ENCODE assay signal across 32 mouse cellular contexts in the genomic region with DNA sequence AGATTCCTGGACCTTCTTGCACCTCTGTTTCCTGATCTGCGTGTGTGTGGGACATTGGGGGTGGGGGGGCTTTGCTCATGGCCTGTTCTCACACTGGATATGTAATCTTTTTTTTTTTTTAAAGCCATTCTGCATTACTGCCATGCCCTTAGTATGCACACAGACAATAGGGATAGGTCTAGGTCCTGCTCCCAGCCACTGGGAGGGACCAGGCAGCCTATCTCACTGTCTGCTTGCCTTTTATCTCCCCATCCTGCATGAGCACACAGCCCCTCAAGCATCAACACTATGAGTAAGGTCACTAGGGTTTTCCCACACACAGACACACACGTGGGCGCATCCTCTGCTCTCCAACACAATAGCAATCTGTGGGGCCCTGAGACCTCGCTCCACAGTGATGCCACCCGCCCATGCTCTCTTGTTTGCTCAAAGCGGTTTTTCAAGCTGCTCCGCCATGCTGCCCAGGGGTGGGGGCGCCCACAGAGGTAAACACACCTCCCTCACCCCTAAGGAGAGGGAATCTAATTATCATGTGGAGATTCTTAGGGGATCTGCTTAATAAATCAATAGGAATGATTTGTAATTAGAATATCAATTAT. TPM values are rescaled to one million over a fixed set of nuclear protein-coding genes. Genes with fewer than 3 reads are reported as not detected.
A peak's percentile ranks its signal among the peaks of the same experiment; 100 is the strongest.
DNase-seq lines count a peak whose midpoint lies in the region; ATAC-seq lines count a peak whose summit lies in the region.
"Had no signal": no experiment of that assay in that cellular context is flagged by ENCODE, and none has a peak within 500 bp of the region (broad histone marks: within the 10 kb centered on the region; RNA-seq: fewer than 3 reads in every experiment).

No protein-coding gene starts in this region.

- 65% methylated on average over 8 of the region's 8 CpGs for WGBS in forebrain, embryonic 10.5 days
- 39% methylated on average over 8 of the region's 8 CpGs for WGBS in forebrain, embryonic 16.5 days
- 36% methylated on average over 8 of the region's 8 CpGs for WGBS in forebrain, embryonic 15.5 days
- 28% methylated on average over 8 of the region's 8 CpGs for WGBS in hindbrain, embryonic 16.5 days
- WGBS in midbrain, embryonic 16.5 days = 33% methylated on average over 8 of the region's 8 CpGs

- H3K36me3 ChIP-seq in forebrain, embryonic 10.5 days (replicated peaks) = no peaks in the 10 kb centered on the region
- no peaks in the 10 kb centered on the region for H3K36me3 ChIP-seq in forebrain, embryonic 16.5 days (ENCODE audit: control insufficient read depth, insufficient read depth)
- H3K36me3 ChIP-seq in forebrain, embryonic 15.5 days = no peaks in the 10 kb centered on the region
- H3K36me3 ChIP-seq in hindbrain, embryonic 16.5 days (ENCODE audit: control insufficient read depth, insufficient read depth, low read length) = no peaks in the 10 kb centered on the region
- H3K36me3 ChIP-seq in midbrain, embryonic 16.5 days (ENCODE audit: control insufficient read depth, insufficient read depth, low read length) = no peaks in the 10 kb centered on the region
- H3K36me3 ChIP-seq: embryonic facial prominence, embryonic 12.5 days; heart, embryonic 13.5 days; limb, embryonic 10.5 days; stomach, embryonic 15.5 days had no signal

- H3K9ac ChIP-seq in forebrain, embryonic 16.5 days (replicated peaks; ENCODE audit: low read depth, low read length) = no peak overlapping the region
- H3K9ac ChIP-seq in forebrain, embryonic 15.5 days (replicated peaks) = no peak overlapping the region
- H3K9ac ChIP-seq in hindbrain, embryonic 16.5 days (ENCODE audit: low read depth, low read length) = peak overlapping the region; percentile 8; the same call in 1 of the 2 replicates
- peak overlapping the region; percentile 43; the same call in 1 of the 2 replicates for H3K9ac ChIP-seq in midbrain, embryonic 16.5 days (ENCODE audit: low read depth, low read length)
- H3K9ac ChIP-seq: embryonic facial prominence, embryonic 12.5 days; heart, embryonic 13.5 days; liver, postnatal 0 days; stomach, embryonic 15.5 days had no signal

- no peak overlapping the region for H3K4me2 ChIP-seq in forebrain, embryonic 16.5 days (ENCODE audit: low read length)
- no peak overlapping the region for H3K4me2 ChIP-seq in forebrain, embryonic 15.5 days (replicated peaks)
- H3K4me2 ChIP-seq in hindbrain, embryonic 16.5 days (ENCODE audit: low read length) = no peak overlapping the region
- no peak overlapping the region for H3K4me2 ChIP-seq in midbrain, embryonic 16.5 days (ENCODE audit: low read length)
- H3K4me2 ChIP-seq: embryonic facial prominence, embryonic 12.5 days; heart, embryonic 13.5 days; stomach, embryonic 15.5 days had no signal

- H3K9me3 ChIP-seq in forebrain, embryonic 10.5 days = no peaks in the 10 kb centered on the region; the same call in 1 of the 2 replicates
- H3K9me3 ChIP-seq in forebrain, embryonic 16.5 days (ENCODE audit: control insufficient read depth, low read length) = no peaks in the 10 kb centered on the region
- no peaks in the 10 kb centered on the region for H3K9me3 ChIP-seq in forebrain, embryonic 15.5 days
- H3K9me3 ChIP-seq in hindbrain, embryonic 16.5 days (ENCODE audit: control insufficient read depth, low read length) = no peaks in the 10 kb centered on the region
- no peaks in the 10 kb centered on the region for H3K9me3 ChIP-seq in midbrain, embryonic 16.5 days (replicated peaks; ENCODE audit: control insufficient read depth, low read length, poor library complexity, severe bottlenecking)
- H3K9me3 ChIP-seq: embryonic facial prominence, embryonic 12.5 days; G1E; heart, embryonic 13.5 days; limb, embryonic 10.5 days; stomach, embryonic 15.5 days had no signal

- no peak for DNase-seq in forebrain, embryonic 10.5 days (ENCODE audit: extremely low spot score, low spot score)
- DNase-seq in testis, postnatal 10 days (ENCODE audit: low spot score) = no peak
- no peak for DNase-seq in adrenal gland, postnatal 25 days
- no peak for DNase-seq in spleen, postnatal 4 days (ENCODE audit: low spot score in 2 of 2)
- DNase-seq: adrenal gland, postnatal 10 days; cerebellum, adult 9-11 months; gastrocnemius, postnatal 10 days; heart, adult 11 months; liver, postnatal 0 days; lung, postnatal 10 days; thymus, adult 2 months had no signal

- no peak for ATAC-seq in forebrain, embryonic 16.5 days
- ATAC-seq in forebrain, embryonic 15.5 days (replicated peaks) = 0 out of 2 replicates have a peak, but pooled peaks have one; percentile 12
- no peak; the same call in 1 of the 2 replicates for ATAC-seq in hindbrain, embryonic 16.5 days
- peak; percentile 30 for ATAC-seq in midbrain, embryonic 16.5 days
- ATAC-seq: activated CD4-positive, CD25-positive, alpha-beta regulatory T cell, adult 4 months; liver, postnatal 0 days had no signal

- peaks cover 31% of the 10 kb centered on the region for H3K4me1 ChIP-seq in forebrain, embryonic 10.5 days
- H3K4me1 ChIP-seq in forebrain, embryonic 16.5 days (replicated peaks; ENCODE audit: control insufficient read depth, insufficient read depth, low read length) = 0 out of 2 replicates have a peak, but pooled peaks cover 5% of the 10 kb centered on the region
- peaks cover 7% of the 10 kb centered on the region for H3K4me1 ChIP-seq in forebrain, embryonic 15.5 days
- peaks cover 9% of the 10 kb centered on the region for H3K4me1 ChIP-seq in hindbrain, embryonic 16.5 days (ENCODE audit: control insufficient read depth, insufficient read depth, low read depth, low read length)
- peaks cover 9% of the 10 kb centered on the region; the same call in 1 of the 2 replicates for H3K4me1 ChIP-seq in midbrain, embryonic 16.5 days (ENCODE audit: control insufficient read depth, insufficient read depth, low read length)
- H3K4me1 ChIP-seq: heart, embryonic 13.5 days had no signal

- H3K4me3 ChIP-seq in forebrain, embryonic 10.5 days = no peak overlapping the region
- no peak overlapping the region for H3K4me3 ChIP-seq in forebrain, embryonic 16.5 days (replicated peaks; ENCODE audit: low read length)
- H3K4me3 ChIP-seq in forebrain, embryonic 15.5 days = no peak overlapping the region
- no peak overlapping the region for H3K4me3 ChIP-seq in hindbrain, embryonic 16.5 days (ENCODE audit: low read length)
- H3K4me3 ChIP-seq in midbrain, embryonic 16.5 days (ENCODE audit: low read depth, low read length) = no peak overlapping the region
- H3K4me3 ChIP-seq: embryonic facial prominence, embryonic 12.5 days; erythroblast, embryonic 14.5 days; heart, embryonic 13.5 days; limb, embryonic 10.5 days; stomach, embryonic 15.5 days had no signal

- peak overlapping the region; percentile 53; the same call in 1 of the 2 replicates for H3K27ac ChIP-seq in forebrain, embryonic 10.5 days
- no peak overlapping the region for H3K27ac ChIP-seq in forebrain, embryonic 16.5 days (ENCODE audit: low read length)
- no peak overlapping the region for H3K27ac ChIP-seq in forebrain, embryonic 15.5 days (replicated peaks)
- no peak overlapping the region for H3K27ac ChIP-seq in hindbrain, embryonic 16.5 days (ENCODE audit: low read depth, low read length)
- H3K27ac ChIP-seq in midbrain, embryonic 16.5 days (ENCODE audit: low read length) = 0 out of 2 replicates have a peak overlapping the region, but pooled peaks have one; percentile 3
- H3K27ac ChIP-seq: embryonic facial prominence, embryonic 12.5 days; heart, embryonic 13.5 days; limb, embryonic 10.5 days; stomach, embryonic 15.5 days had no signal

- no peaks in the 10 kb centered on the region for H3K27me3 ChIP-seq in forebrain, embryonic 10.5 days (ENCODE audit: poor library complexity, severe bottlenecking)
- no peaks in the 10 kb centered on the region for H3K27me3 ChIP-seq in forebrain, embryonic 16.5 days (replicated peaks; ENCODE audit: control insufficient read depth, insufficient read depth, low read length)
- no peaks in the 10 kb centered on the region for H3K27me3 ChIP-seq in forebrain, embryonic 15.5 days
- no peaks in the 10 kb centered on the region for H3K27me3 ChIP-seq in hindbrain, embryonic 16.5 days (replicated peaks; ENCODE audit: control insufficient read depth, insufficient read depth, low read length)
- no peaks in the 10 kb centered on the region for H3K27me3 ChIP-seq in midbrain, embryonic 16.5 days (ENCODE audit: control insufficient read depth, insufficient read depth, low read depth, low read length)
- H3K27me3 ChIP-seq: embryonic facial prominence, embryonic 12.5 days; heart, embryonic 13.5 days; stomach, embryonic 15.5 days had no signal

RNA-seq across cellular contexts. Expression of gene 1700010B08Rik, which starts 4.5 kb away (rescaled TPM):
- not detected in 2 replicates for polyA plus RNA-seq in forebrain, embryonic 10.5 days (2016; fragmentation: Nextera tagmentation; extraction: Ambion mirVana)
- not detected in 2 replicates for polyA plus RNA-seq in forebrain, embryonic 16.5 days (2015; fragmentation: Nextera tagmentation; extraction: Ambion mirVana)
- polyA plus RNA-seq in forebrain, embryonic 15.5 days (2015; fragmentation: Nextera tagmentation; extraction: Ambion mirVana) = not detected in 2 replicates
- polyA plus RNA-seq in hindbrain, embryonic 16.5 days (2015; fragmentation: Nextera tagmentation; extraction: Ambion mirVana) = not detected in 2 replicates
- polyA plus RNA-seq in midbrain, embryonic 16.5 days (2015; fragmentation: Nextera tagmentation; extraction: Ambion mirVana) = not detected in 2 replicates
- not detected in 2 replicates for total RNA-seq in adrenal gland, postnatal 25 days (2021)
- total RNA-seq: adrenal gland, postnatal 10 days; G1E; gastrocnemius, postnatal 10 days; heart, postnatal 25 days; left cerebral cortex, adult 18-20 months; liver, adult 2 months; megakaryocyte progenitor cell, adult 5-6 weeks had no signal
- polyA plus RNA-seq: activated CD4-positive, CD25-positive, alpha-beta regulatory T cell, adult 4 months; brain, embryonic 14.5 days; cortical plate, adult 2 months; embryonic facial prominence, embryonic 12.5 days; erythroblast, embryonic 14.5 days; G1E; heart, embryonic 13.5 days; intestine, embryonic 14.5 days; kidney, embryonic 14.5 days; large intestine, adult 2 months; limb, embryonic 10.5 days; liver, adult 2 months; liver, postnatal 0 days; stomach, embryonic 15.5 days; thymus, adult 2 months; urinary bladder, adult 2 months had no signal

RNA-seq across cellular contexts. Expression of gene Vapb, which starts 22.6 kb away (rescaled TPM):
- polyA plus RNA-seq in forebrain, embryonic 10.5 days (2016; fragmentation: Nextera tagmentation; extraction: Ambion mirVana) = 8.8 and 10.2 TPM in 2 replicates
- polyA plus RNA-seq in forebrain, embryonic 16.5 days (2015; fragmentation: Nextera tagmentation; extraction: Ambion mirVana) = 14.4 and 20.3 TPM in 2 replicates
- polyA plus RNA-seq in forebrain, embryonic 15.5 days (2015; fragmentation: Nextera tagmentation; extraction: Ambion mirVana) = 8.7 and 15.7 TPM in 2 replicates
- polyA plus RNA-seq in hindbrain, embryonic 16.5 days (2015; fragmentation: Nextera tagmentation; extraction: Ambion mirVana) = 16.3 and 22.1 TPM in 2 replicates
- polyA plus RNA-seq in midbrain, embryonic 16.5 days (2015; fragmentation: Nextera tagmentation; extraction: Ambion mirVana) = 14.4 and 15.9 TPM in 2 replicates
- total RNA-seq in adrenal gland, postnatal 25 days (2021) = 130 and 177 TPM in 2 replicates

RNA-seq across cellular contexts. Expression of gene Rab22a, which starts 55.2 kb away (rescaled TPM):
- 23.0 and 25.2 TPM in 2 replicates for polyA plus RNA-seq in forebrain, embryonic 10.5 days (2016; fragmentation: Nextera tagmentation; extraction: Ambion mirVana)
- polyA plus RNA-seq in forebrain, embryonic 16.5 days (2015; fragmentation: Nextera tagmentation; extraction: Ambion mirVana) = 35.0 and 37.5 TPM in 2 replicates
- polyA plus RNA-seq in forebrain, embryonic 15.5 days (2015; fragmentation: Nextera tagmentation; extraction: Ambion mirVana) = 35.3 and 36.9 TPM in 2 replicates
- 32.5 and 35.0 TPM in 2 replicates for polyA plus RNA-seq in hindbrain, embryonic 16.5 days (2015; fragmentation: Nextera tagmentation; extraction: Ambion mirVana)
- 33.5 and 34.2 TPM in 2 replicates for polyA plus RNA-seq in midbrain, embryonic 16.5 days (2015; fragmentation: Nextera tagmentation; extraction: Ambion mirVana)
- total RNA-seq in adrenal gland, postnatal 25 days (2021) = 27.0 and 31.9 TPM in 2 replicates

Comparison
In these comparisons a context has a peak if more than half of its experiments do, and no peak if none do; other contexts are left out.
1. H3K27ac ChIP-seq: peak in forebrain, embryonic 10.5 days (single experiment) and midbrain, embryonic 16.5 days (single experiment); none in forebrain, embryonic 16.5 days (single experiment), forebrain, embryonic 15.5 days (single experiment) and hindbrain, embryonic 16.5 days (single experiment).
2. ATAC-seq: peak in forebrain, embryonic 15.5 days (single experiment) and midbrain, embryonic 16.5 days (single experiment); none in forebrain, embryonic 16.5 days (single experiment) and hindbrain, embryonic 16.5 days (single experiment).
3. H3K9ac ChIP-seq: peak in hindbrain, embryonic 16.5 days (single experiment) and midbrain, embryonic 16.5 days (single experiment); none in forebrain, embryonic 16.5 days (single experiment) and forebrain, embryonic 15.5 days (single experiment).